In genomic region chr7:71472384-71473141, GRCm38 (mm10) we compare ENCODE assay signal across 8 mouse cellular contexts.
A peak's percentile ranks its signal among the peaks of the same experiment; 100 is the strongest.
DNase-seq lines count a peak whose midpoint lies in the region; ATAC-seq lines count a peak whose summit lies in the region.

No protein-coding gene starts in this region.

- H3K27ac ChIP-seq in forebrain, embryonic 10.5 days: peak overlapping the region; percentile 51; the same call in 1 of the 2 replicates
- no peak overlapping the region for H3K27ac ChIP-seq in forebrain, embryonic 11.5 days (ENCODE audit: low read depth, low read length)
- H3K27ac ChIP-seq in kidney, embryonic 14.5 days (ENCODE audit: low read depth, low read length): peak overlapping the region; percentile 97

- no peak overlapping the region for H3K4me3 ChIP-seq in forebrain, embryonic 10.5 days
- no peak overlapping the region for H3K4me3 ChIP-seq in forebrain, embryonic 11.5 days (ENCODE audit: low read depth, low read length)
- H3K4me3 ChIP-seq in kidney, embryonic 14.5 days (ENCODE audit: low read length): no peak overlapping the region

- ATAC-seq in forebrain, embryonic 11.5 days (replicated peaks; ENCODE audit: low FRiP score): no peak
- ATAC-seq in kidney, embryonic 14.5 days (ENCODE audit: low FRiP score, low TSS enrichment): no peak

- no peaks in the 10 kb centered on the region for H3K27me3 ChIP-seq in forebrain, embryonic 10.5 days (ENCODE audit: poor library complexity, severe bottlenecking)
- no peaks in the 10 kb centered on the region for H3K27me3 ChIP-seq in forebrain, embryonic 11.5 days (ENCODE audit: control insufficient read depth, insufficient read depth, low read length)
- H3K27me3 ChIP-seq in kidney, embryonic 14.5 days (ENCODE audit: control insufficient read depth, insufficient read depth, low read length): no peaks in the 10 kb centered on the region

- no peaks in the 10 kb centered on the region for H3K9me3 ChIP-seq in forebrain, embryonic 10.5 days
- H3K9me3 ChIP-seq in forebrain, embryonic 11.5 days (ENCODE audit: control insufficient read depth, low read length): no peaks in the 10 kb centered on the region
- H3K9me3 ChIP-seq in kidney, embryonic 14.5 days (ENCODE audit: control insufficient read depth, low read length): no peaks in the 10 kb centered on the region

- DNase-seq in forebrain, embryonic 10.5 days (ENCODE audit: extremely low spot score, low spot score): no peak
- no peak for DNase-seq in forebrain, embryonic 11.5 days (ENCODE audit: low spot score)
- no peak for DNase-seq in kidney, postnatal 36 days
- DNase-seq in testis, postnatal 10 days (ENCODE audit: low spot score): peak; percentile 47
- no peak for DNase-seq in testis, postnatal 14 days (ENCODE audit: low spot score)
- DNase-seq in spleen, postnatal 14 days (ENCODE audit: low spot score in 2 of 2): no peak
- DNase-seq in gastrocnemius, postnatal 4 days (ENCODE audit: low spot score in 2 of 2): no peak

- 88% methylated on average over 12 of the region's 12 CpGs for WGBS in forebrain, embryonic 10.5 days
- WGBS in forebrain, embryonic 11.5 days: 84% methylated on average over 12 of the region's 12 CpGs
- 30% methylated on average over 12 of the region's 12 CpGs for whole genome bisulfite sequencing in kidney, embryonic 14.5 days

- no peaks in the 10 kb centered on the region for H3K36me3 ChIP-seq in forebrain, embryonic 10.5 days (replicated peaks)
- H3K36me3 ChIP-seq in forebrain, embryonic 11.5 days (ENCODE audit: control insufficient read depth, insufficient read depth, low read length): no peaks in the 10 kb centered on the region
- H3K36me3 ChIP-seq in kidney, embryonic 14.5 days (ENCODE audit: control insufficient read depth, insufficient read depth, low read length): no peaks in the 10 kb centered on the region

- H3K4me2 ChIP-seq in forebrain, embryonic 11.5 days (ENCODE audit: low read depth, low read length, severe bottlenecking): no peak overlapping the region
- H3K4me2 ChIP-seq in kidney, embryonic 14.5 days (replicated peaks; ENCODE audit: low read depth, low read length): peak overlapping the region; percentile 19

- H3K9ac ChIP-seq in forebrain, embryonic 11.5 days (ENCODE audit: low read length): no peak overlapping the region
- H3K9ac ChIP-seq in kidney, embryonic 14.5 days (ENCODE audit: low read depth, low read length): peak overlapping the region; percentile 37; the same call in 1 of the 2 replicates

- peaks cover 14% of the 10 kb centered on the region for H3K4me1 ChIP-seq in forebrain, embryonic 10.5 days
- H3K4me1 ChIP-seq in forebrain, embryonic 11.5 days (replicated peaks; ENCODE audit: control insufficient read depth, insufficient read depth, low read length): no peaks in the 10 kb centered on the region
- peaks cover 36% of the 10 kb centered on the region for H3K4me1 ChIP-seq in kidney, embryonic 14.5 days (ENCODE audit: control insufficient read depth, insufficient read depth, low read length)
